Mouse (Mus musculus): ENCODE measurements around the gene Tbx2.

- TF ChIP-seq ZC3H11A (IDR thresholded peaks at IDR 0.05; ENCODE audit: borderline replicate concordance, low read depth, low read length) (no peak), MAFK (IDR thresholded peaks at IDR 0.05; ENCODE audit: insufficient read depth, low read depth, low read length) (no peak), ZNF384 (IDR thresholded peaks at IDR 0.05; ENCODE audit: low read depth, low read length) (no peak)
These were observed 56.8 kb downstream of the Tbx2 start for GRCm38 (mm10) chr11:85889056-85889729.

Data from ES-E14 (cell line).